Mouse (Mus musculus): ENCODE data around the gene Nme8. TPM values are rescaled to one million over a fixed set of nuclear protein-coding genes. Genes with fewer than 3 reads are reported as not detected.

Nme8 gene
- not detected in 2 replicates for polyA plus RNA-seq (2012; rRNA removed)

DNA sequence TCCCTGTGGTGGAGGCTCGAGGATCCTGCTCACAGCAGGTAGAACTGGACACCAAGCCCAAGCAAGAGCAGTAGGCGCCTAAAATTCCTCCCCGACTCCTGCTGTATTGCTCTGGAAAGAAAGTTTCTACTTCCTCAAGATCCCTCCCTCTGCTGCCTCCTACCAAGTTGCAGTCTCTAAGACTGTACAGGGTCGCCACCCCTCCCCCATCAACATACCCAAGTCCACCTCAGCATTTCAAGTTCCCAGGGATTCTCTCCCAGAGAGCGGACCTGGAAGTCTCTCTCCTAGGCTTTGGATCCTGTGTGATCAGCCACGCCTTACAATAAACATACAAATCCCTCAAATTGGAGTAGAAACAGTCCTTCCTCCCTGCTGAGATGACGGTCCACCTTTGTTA lies at the start of gene Nme8:
TSS of gene Nme8 (minus strand) at position 5 of the 400 bp plus-strand sequence.
- no peaks in the 10 kb centered on the region for H3K4me1 ChIP-seq (ENCODE audit: control insufficient read depth, insufficient read depth, low read length)
- TF ChIP-seq CTCF (IDR thresholded peaks at IDR 0.05; ENCODE audit: insufficient read depth, low read length) (no peak), POLR2A (IDR thresholded peaks at IDR 0.05; ENCODE audit: borderline replicate concordance, extremely low read depth, low read depth, low read length) (no peak)
- no peak within 1 kb of the TSS for H3K4me3 ChIP-seq (replicated peaks; ENCODE audit: extremely low read depth, low read depth, low read length)
- 32% methylated on average over 7 of the region's 7 CpGs for WGBS
- no peak for DNase-seq

- Histone ChIP-seq H3K4me3 (replicated peaks; ENCODE audit: extremely low read depth, low read depth, low read length) (no peak overlapping the region), H3K4me1 (ENCODE audit: control insufficient read depth, insufficient read depth, low read length) (no peaks in the 10 kb centered on the region)
- TF ChIP-seq CTCF (IDR thresholded peaks at IDR 0.05; ENCODE audit: insufficient read depth, low read length) (no peak), POLR2A (IDR thresholded peaks at IDR 0.05; ENCODE audit: borderline replicate concordance, extremely low read depth, low read depth, low read length) (no peak)
- 54% methylated on average over 2 of the region's 2 CpGs for WGBS
- DNase-seq = no peak
These were observed 48.1 kb upstream of the Nme8 start for GRCm38 (mm10) chr13:19745741-19746140.

DNA sequence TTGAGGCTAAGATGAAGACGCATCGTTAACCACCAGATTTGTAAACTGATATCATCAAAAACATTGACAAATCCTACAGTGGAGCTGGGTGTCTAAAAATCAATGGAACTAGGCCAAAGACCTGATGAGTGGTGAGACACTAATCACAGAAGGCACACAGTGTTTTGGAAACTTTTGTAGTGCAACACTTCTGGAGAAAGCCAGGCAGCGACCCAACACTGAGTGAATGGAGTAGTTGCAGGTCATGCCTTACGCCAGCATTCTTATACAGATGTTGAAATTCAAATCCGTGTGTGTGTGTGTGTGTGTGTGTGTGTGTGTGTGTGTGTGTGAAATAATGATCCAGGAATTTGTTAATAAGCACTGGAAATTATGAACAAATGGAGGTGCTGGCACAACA lies 46.9 kb upstream of the Nme8 start:
- TF ChIP-seq CTCF (IDR thresholded peaks at IDR 0.05; ENCODE audit: insufficient read depth, low read length) = no peak
- TF ChIP-seq POLR2A (IDR thresholded peaks at IDR 0.05; ENCODE audit: borderline replicate concordance, extremely low read depth, low read depth, low read length) = no peak
- no peak for DNase-seq
- WGBS = 66% methylated on average over 5 of the region's 5 CpGs
- H3K4me3 ChIP-seq (replicated peaks; ENCODE audit: extremely low read depth, low read depth, low read length) = no peak overlapping the region
- no peaks in the 10 kb centered on the region for H3K4me1 ChIP-seq (ENCODE audit: control insufficient read depth, insufficient read depth, low read length)

DNA sequence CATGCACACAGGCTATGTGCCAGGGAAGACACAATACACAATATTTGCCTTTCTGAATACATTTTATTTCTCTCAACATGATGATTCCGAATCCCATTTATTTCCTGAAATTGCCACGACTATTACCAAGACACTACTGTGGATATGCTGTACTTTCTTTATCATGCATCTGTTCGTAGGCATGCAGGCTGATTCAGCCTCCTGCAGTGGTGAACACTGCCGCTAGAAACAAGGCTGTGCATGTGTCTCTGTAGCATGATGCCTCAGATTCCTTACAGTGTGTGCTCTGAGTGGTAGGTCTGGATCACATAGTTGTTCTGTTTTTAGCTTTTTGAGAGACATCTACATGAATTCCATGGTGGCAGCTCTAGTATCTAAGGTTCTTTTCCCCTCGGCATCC lies 37.0 kb upstream of the Nme8 start:
- 85% methylated on average over 5 of the region's 5 CpGs for whole genome bisulfite sequencing
- Histone ChIP-seq H3K4me1 (ENCODE audit: control insufficient read depth, insufficient read depth, low read length) (peaks cover 2% of the 10 kb centered on the region; the same call in 1 of the 2 replicates), H3K4me3 (replicated peaks; ENCODE audit: extremely low read depth, low read depth, low read length) (no peak overlapping the region)
- TF ChIP-seq CTCF (IDR thresholded peaks at IDR 0.05; ENCODE audit: insufficient read depth, low read length) (no peak), POLR2A (IDR thresholded peaks at IDR 0.05; ENCODE audit: borderline replicate concordance, extremely low read depth, low read depth, low read length) (no peak)
- no peak for DNase-seq

GRCm38 (mm10) chr13:19730826-19731225 lies 33.2 kb upstream of the Nme8 start:
- DNase-seq = peak; percentile 18
- no peak for TF ChIP-seq CTCF (IDR thresholded peaks at IDR 0.05; ENCODE audit: insufficient read depth, low read length)
- no peak for TF ChIP-seq POLR2A (IDR thresholded peaks at IDR 0.05; ENCODE audit: borderline replicate concordance, extremely low read depth, low read depth, low read length)
- Histone ChIP-seq H3K4me1 (ENCODE audit: control insufficient read depth, insufficient read depth, low read length) (peaks cover 2% of the 10 kb centered on the region; the same call in 1 of the 2 replicates), H3K4me3 (replicated peaks; ENCODE audit: extremely low read depth, low read depth, low read length) (no peak overlapping the region)
- 16% methylated on average over 2 of the region's 2 CpGs for WGBS

- no peak for DNase-seq
- H3K4me1 ChIP-seq (ENCODE audit: control insufficient read depth, insufficient read depth, low read length) = no peaks in the 10 kb centered on the region
- TF ChIP-seq POLR2A (IDR thresholded peaks at IDR 0.05; ENCODE audit: borderline replicate concordance, extremely low read depth, low read depth, low read length) (no peak), CTCF (IDR thresholded peaks at IDR 0.05; ENCODE audit: insufficient read depth, low read length) (no peak)
- H3K4me3 ChIP-seq (replicated peaks; ENCODE audit: extremely low read depth, low read depth, low read length) = no peak overlapping the region
- whole genome bisulfite sequencing = 33% methylated on average over 5 of the region's 5 CpGs
These were observed 21.4 kb upstream of the Nme8 start for GRCm38 (mm10) chr13:19718954-19719353.

DNA sequence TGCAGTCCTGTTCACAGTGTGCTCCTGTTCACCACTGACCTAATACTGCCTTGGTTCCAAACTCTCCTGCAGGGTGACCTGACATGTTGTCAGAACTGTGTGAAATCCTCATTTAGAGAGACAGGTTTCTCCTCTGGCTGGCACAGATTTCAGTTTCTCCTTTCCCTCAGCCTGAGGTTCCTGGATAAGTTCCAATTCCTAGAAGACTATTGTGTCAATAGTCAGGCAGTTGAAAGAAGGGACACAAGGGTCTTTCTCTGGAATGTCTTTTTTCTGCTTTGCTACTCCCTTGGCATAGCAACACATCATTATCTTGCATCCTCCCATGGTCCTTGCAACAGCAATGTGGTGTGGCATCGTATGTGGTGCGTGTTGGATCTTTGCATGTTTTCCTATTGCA lies 19.6 kb upstream of the Nme8 start:
- TF ChIP-seq CTCF (IDR thresholded peaks at IDR 0.05; ENCODE audit: insufficient read depth, low read length) (no peak), POLR2A (IDR thresholded peaks at IDR 0.05; ENCODE audit: borderline replicate concordance, extremely low read depth, low read depth, low read length) (no peak)
- 79% methylated on average over 2 of the region's 2 CpGs for WGBS

DNA sequence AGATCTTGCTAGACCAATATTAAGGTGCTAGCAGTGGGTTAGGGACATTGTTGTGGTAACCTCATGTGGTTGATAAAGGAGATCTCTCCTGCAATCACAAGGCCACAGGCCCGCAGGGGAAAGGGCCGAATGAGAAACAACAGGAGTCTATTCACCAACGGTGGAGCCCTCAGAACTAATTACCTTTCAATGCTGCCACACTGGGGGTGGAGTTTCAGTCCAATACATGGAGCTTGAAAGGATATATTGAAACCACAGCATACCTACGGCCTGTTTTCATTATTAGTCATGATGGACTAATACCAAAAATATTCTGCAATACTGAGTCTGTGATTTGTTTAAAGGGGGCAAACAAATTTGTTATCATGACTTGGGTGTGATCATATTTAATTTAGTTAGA lies 6.2 kb upstream of the Nme8 start:
- TF ChIP-seq CTCF (IDR thresholded peaks at IDR 0.05; ENCODE audit: insufficient read depth, low read length) = no peak
- no peak for TF ChIP-seq POLR2A (IDR thresholded peaks at IDR 0.05; ENCODE audit: borderline replicate concordance, extremely low read depth, low read depth, low read length)

More for the DNA sequence above, 19.6 kb upstream of the Nme8 start:
- Histone ChIP-seq H3K4me1 (ENCODE audit: control insufficient read depth, insufficient read depth, low read length) (no peaks in the 10 kb centered on the region), H3K4me3 (replicated peaks; ENCODE audit: extremely low read depth, low read depth, low read length) (no peak overlapping the region)
- no peak for DNase-seq

DNA sequence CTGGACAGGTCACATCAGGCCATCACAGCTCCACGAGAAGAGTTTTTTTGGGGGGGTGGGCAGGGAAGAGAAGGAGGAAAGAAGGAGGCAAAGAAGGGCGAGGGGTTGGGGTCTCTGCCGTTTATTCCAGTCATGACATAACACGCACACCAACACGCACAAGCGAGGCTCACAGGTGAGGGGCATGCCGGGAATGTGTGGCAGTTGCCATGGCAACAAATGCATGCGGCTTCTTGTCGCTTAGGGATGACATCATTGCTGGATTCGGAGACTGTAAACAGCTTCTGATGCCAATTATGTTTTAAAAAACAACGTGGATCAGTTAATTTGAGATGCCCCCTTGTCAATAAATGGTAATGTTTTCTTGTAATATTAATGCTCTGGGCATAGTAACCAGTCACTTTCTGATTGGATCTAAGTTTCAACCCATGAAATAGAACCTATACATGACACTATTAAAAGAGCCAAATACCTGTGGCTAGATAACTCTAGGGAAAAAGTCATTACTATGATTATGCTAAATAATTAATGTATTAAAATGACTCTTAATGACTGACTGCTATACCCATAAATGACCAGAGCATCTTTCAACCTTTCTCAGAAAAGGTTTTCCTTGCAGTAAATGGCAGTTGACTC lies 4.0 kb upstream of the Nme8 start:
- DNase-seq = no peak
- H3K4me3 ChIP-seq (replicated peaks; ENCODE audit: extremely low read depth, low read depth, low read length) = no peak overlapping the region
- TF ChIP-seq CTCF (IDR thresholded peaks at IDR 0.05; ENCODE audit: insufficient read depth, low read length) (no peak), POLR2A (IDR thresholded peaks at IDR 0.05; ENCODE audit: borderline replicate concordance, extremely low read depth, low read depth, low read length) (no peak)
- WGBS = 63% methylated on average over 11 of the region's 11 CpGs
- no peaks in the 10 kb centered on the region for H3K4me1 ChIP-seq (ENCODE audit: control insufficient read depth, insufficient read depth, low read length)

More for the DNA sequence above, 6.2 kb upstream of the Nme8 start:
- no peak overlapping the region for H3K4me3 ChIP-seq (replicated peaks; ENCODE audit: extremely low read depth, low read depth, low read length)
- WGBS = 64% methylated on average over 4 of the region's 4 CpGs
- no peak for DNase-seq
- H3K4me1 ChIP-seq (ENCODE audit: control insufficient read depth, insufficient read depth, low read length) = no peaks in the 10 kb centered on the region

- DNase-seq = no peak
- TF ChIP-seq POLR2A (IDR thresholded peaks at IDR 0.05; ENCODE audit: borderline replicate concordance, extremely low read depth, low read depth, low read length) (no peak), CTCF (IDR thresholded peaks at IDR 0.05; ENCODE audit: insufficient read depth, low read length) (no peak)
- H3K4me1 ChIP-seq (ENCODE audit: control insufficient read depth, insufficient read depth, low read length) = no peaks in the 10 kb centered on the region
- H3K4me3 ChIP-seq (replicated peaks; ENCODE audit: extremely low read depth, low read depth, low read length) = no peak overlapping the region
- 59% methylated on average over 4 of the region's 4 CpGs for WGBS
These were observed 3.3 kb upstream of the Nme8 start for GRCm38 (mm10) chr13:19700733-19701442.

Data from lung, adult 2 months (tissue).